Mouse (Mus musculus) hindbrain, postnatal 0 days (tissue): ENCODE results near the gene Kif26b. TPM values are rescaled to one million over a fixed set of nuclear protein-coding genes. Genes with fewer than 3 reads are reported as not detected.
A peak's percentile ranks its signal among the peaks of the same experiment; 100 is the strongest.

Experiments
- ATAC-seq: fragments of 200-750 bp; cut with Nextera tagmentation; 2 replicates; pipeline ENCODE4 v1.8.0; 2017; ENCODE audit warnings: mild to moderate bottlenecking, moderate TSS enrichment, moderate library complexity
- DNase-seq: peaks from one replicate; pipeline ENCODE4 v3.0.0-alpha.2; 2015; ENCODE audit warnings: low spot score
- H3K27ac ChIP-seq: fragments of 300-500 bp; sonication (generic); 2 replicates; pipeline ENCODE4 v1.5.1; 2014; ENCODE audit warnings: mild to moderate bottlenecking
- H3K27me3 ChIP-seq: fragments of 300-500 bp; sonication (generic); 2 replicates; pipeline ENCODE4 v1.6.1; 2014; ENCODE audit warnings: low read length, mixed read lengths; ENCODE audit not compliant: insufficient read depth
- H3K36me3 ChIP-seq: fragments of 300-500 bp; sonication (generic); 2 replicates; pipeline ENCODE4 v1.6.1; 2014; ENCODE audit warnings: low read length, mixed read lengths; ENCODE audit not compliant: insufficient read depth
- H3K4me1 ChIP-seq: fragments of 300-500 bp; sonication (generic); 2 replicates; pipeline ENCODE4 v1.6.1; 2014; ENCODE audit warnings: antibody characterized with exemption, low read length, mixed read lengths; ENCODE audit not compliant: insufficient read depth
- H3K4me2 ChIP-seq: fragments of 300-500 bp; sonication (generic); 2 replicates; pipeline ENCODE4 v1.6.1; 2014; ENCODE audit warnings: low read depth, mild to moderate bottlenecking, low read length, moderate library complexity, mixed read lengths
- H3K4me3 ChIP-seq: fragments of 300-500 bp; sonication (generic); 2 replicates; pipeline ENCODE4 v1.5.1; 2014; ENCODE audit warnings: low read length
- H3K9ac ChIP-seq: fragments of 300-500 bp; sonication (generic); replicated peaks from 2 replicates; pipeline ENCODE4 v1.6.1; 2014; ENCODE audit warnings: mild to moderate bottlenecking, low read length, moderate library complexity, mixed read lengths
- H3K9me3 ChIP-seq: fragments of 300-500 bp; sonication (generic); 2 replicates; pipeline ENCODE4 v1.6.1; 2016; ENCODE audit warnings: low read length, mixed read lengths
- CTCF ChIP-seq: IDR thresholded peaks from 2 replicates; pipeline ENCODE4 v1.5.1; 2016; ENCODE audit warnings: antibody characterized with exemption, control low read depth, low read depth
- WGBS: fragments of 180-500 bp; shearing (Covaris S2); extraction: QIAGEN DNeasy Blood & Tissue Kit; methylation state at CpG from one replicate; pipeline ENCODE4 v1.1.7; 2014; 5-methylcytosine and 5-hydroxymethylcytosine counted together
- polyA plus RNA-seq: library from polyadenylated mRNA; unstranded; fragments of >200 nt; fragmentation: Nextera tagmentation; extraction: Ambion mirVana; gene quantifications from 2 replicates; pipeline ENCODE4 v1.2.1, GENCODE M21; 2015
- total RNA-seq: library from RNA; depleted of rRNA; stranded (reverse); fragments of >200 nt; gene quantifications from 2 replicates; pipeline ENCODE4 v1.2.3, GENCODE M21; 2014

Gene Kif26b
- total and polyA plus RNA-seq, 2 experiments from 2014 or later: 5.8 to 59.7 TPM

DNA sequence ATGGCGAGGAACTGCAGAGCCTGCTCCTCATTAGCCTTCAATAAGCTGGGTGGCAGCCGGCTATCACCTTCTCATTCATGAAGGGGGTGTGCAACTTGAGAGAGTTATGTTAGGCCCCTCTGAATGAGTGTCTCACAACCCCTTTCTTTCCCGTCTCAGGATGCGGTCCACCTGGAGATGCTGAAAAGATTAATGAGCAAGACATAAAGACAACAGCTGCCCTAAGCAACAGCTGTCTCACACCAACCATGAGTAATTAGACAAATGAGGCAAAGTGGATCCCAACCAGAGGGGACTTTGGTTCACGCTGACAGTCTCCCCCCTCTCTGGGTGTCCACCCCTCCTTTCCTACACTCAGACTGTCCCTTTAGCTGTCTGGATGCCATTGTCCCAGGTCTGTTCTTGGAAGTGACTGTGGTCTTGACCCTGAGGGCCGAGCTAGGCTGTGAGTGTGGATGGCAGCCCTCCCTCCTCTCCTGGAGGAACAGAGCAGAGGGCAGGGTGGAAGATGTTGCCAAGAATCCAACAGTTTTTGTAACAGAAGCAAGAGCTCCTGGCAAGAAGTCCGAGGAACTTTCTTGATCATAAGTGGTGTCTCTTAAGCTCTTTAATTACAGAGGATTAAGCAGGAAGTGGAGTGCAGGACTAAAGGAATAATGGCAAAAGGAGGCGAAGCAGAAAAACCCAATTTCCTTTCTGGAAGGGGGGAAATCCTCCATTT, 331.9 kb downstream of the Kif26b start:
- Histone ChIP-seq H3K27me3 (no peaks in the 10 kb centered on the region), H3K4me1 (0 out of 2 replicates have a peak, but pooled peaks cover 3% of the 10 kb centered on the region), H3K4me3 (no peak overlapping the region), H3K4me2 (no peak overlapping the region), H3K27ac (no peak overlapping the region), H3K36me3 (no peaks in the 10 kb centered on the region), H3K9me3 (no peaks in the 10 kb centered on the region), H3K9ac (no peak overlapping the region)
- WGBS: 40% methylated on average over 8 of the region's 8 CpGs
- ATAC-seq: peak; percentile 30; the same call in 1 of the 2 replicates
- peak; percentile 19 for DNase-seq
- no peak for TF ChIP-seq CTCF

GRCm38 (mm10) chr1:178861392-178861762, 332.5 kb downstream of the Kif26b start:
- Histone ChIP-seq H3K4me3 (no peak overlapping the region), H3K9me3 (no peaks in the 10 kb centered on the region), H3K4me1 (0 out of 2 replicates have a peak, but pooled peaks cover 3% of the 10 kb centered on the region), H3K9ac (no peak overlapping the region), H3K4me2 (no peak overlapping the region), H3K36me3 (no peaks in the 10 kb centered on the region), H3K27ac (no peak overlapping the region), H3K27me3 (no peaks in the 10 kb centered on the region)
- TF ChIP-seq CTCF: no peak
- DNase-seq: peak; percentile 19
- WGBS: 59% methylated on average over 8 of the region's 8 CpGs
- no peak for ATAC-seq

DNA sequence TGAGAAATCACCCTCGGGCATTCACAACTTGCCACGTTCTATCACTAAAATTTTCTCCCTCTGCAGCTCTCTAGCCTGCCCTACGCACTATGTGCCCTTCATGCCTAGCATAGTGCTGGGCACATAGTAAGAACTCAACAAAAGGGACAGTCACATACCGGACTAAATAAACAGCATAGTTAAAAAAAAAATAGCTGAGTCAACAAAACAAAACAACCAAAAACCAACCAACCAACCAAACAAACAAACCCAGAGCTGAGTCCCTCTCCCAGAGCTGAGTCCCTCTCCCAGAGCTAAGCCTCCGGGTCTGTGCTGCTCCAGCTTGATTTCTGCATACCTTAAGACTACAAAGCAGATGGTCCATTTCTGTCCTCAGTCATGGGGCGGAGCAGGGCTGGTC, 334.8 kb downstream of the Kif26b start:
- Histone ChIP-seq H3K4me2 (no peak overlapping the region), H3K27ac (no peak overlapping the region), H3K4me1 (0 out of 2 replicates have a peak, but pooled peaks cover 3% of the 10 kb centered on the region), H3K36me3 (no peaks in the 10 kb centered on the region), H3K9ac (no peak overlapping the region), H3K9me3 (no peaks in the 10 kb centered on the region), H3K4me3 (no peak overlapping the region), H3K27me3 (no peaks in the 10 kb centered on the region)
- DNase-seq (no peak), ATAC-seq (no peak)
- 83% methylated on average over 6 of the region's 6 CpGs for WGBS
- no peak for TF ChIP-seq CTCF

GRCm38 (mm10) chr1:178864297-178864696, 335.4 kb downstream of the Kif26b start:
- Histone ChIP-seq H3K9me3 (no peaks in the 10 kb centered on the region), H3K27ac (no peak overlapping the region), H3K36me3 (no peaks in the 10 kb centered on the region), H3K9ac (no peak overlapping the region), H3K4me2 (no peak overlapping the region), H3K4me3 (no peak overlapping the region), H3K27me3 (no peaks in the 10 kb centered on the region), H3K4me1 (0 out of 2 replicates have a peak, but pooled peaks cover 3% of the 10 kb centered on the region)
- no peak for TF ChIP-seq CTCF
- DNase-seq (no peak), ATAC-seq (no peak)
- 68% methylated on average over 4 of the region's 4 CpGs for WGBS

DNA sequence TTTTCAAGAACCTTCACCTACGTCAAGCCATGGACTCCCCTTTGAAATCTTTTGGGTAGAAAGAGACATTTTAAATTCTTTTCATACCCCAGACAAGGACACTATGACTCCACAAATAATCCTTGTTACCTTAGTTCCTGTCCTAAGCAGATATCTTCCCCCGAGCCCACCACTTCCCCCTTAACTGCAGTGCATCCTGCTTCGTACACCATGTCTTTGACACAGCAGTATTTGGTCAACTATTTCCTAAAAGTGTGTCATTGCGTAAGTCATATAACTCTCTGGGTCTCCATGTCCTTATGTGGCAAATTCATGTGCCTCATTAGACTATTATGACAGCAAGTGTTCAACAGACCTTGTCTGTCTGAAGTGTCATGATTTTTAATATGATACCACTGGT, 337.8 kb downstream of the Kif26b start:
- H3K27ac ChIP-seq: no peak overlapping the region
- no peak overlapping the region for H3K4me2 ChIP-seq
- no peaks in the 10 kb centered on the region for H3K36me3 ChIP-seq
- H3K4me3 ChIP-seq: no peak overlapping the region
- TF ChIP-seq CTCF: no peak
- H3K9ac ChIP-seq: no peak overlapping the region
- ATAC-seq (no peak), DNase-seq (no peak)
- no peaks in the 10 kb centered on the region for H3K4me1 ChIP-seq
- no peaks in the 10 kb centered on the region for H3K9me3 ChIP-seq
- no peaks in the 10 kb centered on the region for H3K27me3 ChIP-seq
- 92% methylated on average over 4 of the region's 4 CpGs for WGBS

- no peak overlapping the region for H3K9ac ChIP-seq
- WGBS: 83% methylated on average over 3 of the region's 3 CpGs
- H3K36me3 ChIP-seq: peaks cover 6% of the 10 kb centered on the region; the same call in 1 of the 2 replicates
- DNase-seq (no peak), ATAC-seq (no peak)
- no peaks in the 10 kb centered on the region for H3K9me3 ChIP-seq
- no peak overlapping the region for H3K4me2 ChIP-seq
- no peak overlapping the region for H3K4me3 ChIP-seq
- no peaks in the 10 kb centered on the region for H3K27me3 ChIP-seq
- no peak for TF ChIP-seq CTCF
- no peaks in the 10 kb centered on the region for H3K4me1 ChIP-seq
- H3K27ac ChIP-seq: no peak overlapping the region
These were observed 342.1 kb downstream of the Kif26b start for GRCm38 (mm10) chr1:178871055-178871454.

DNA sequence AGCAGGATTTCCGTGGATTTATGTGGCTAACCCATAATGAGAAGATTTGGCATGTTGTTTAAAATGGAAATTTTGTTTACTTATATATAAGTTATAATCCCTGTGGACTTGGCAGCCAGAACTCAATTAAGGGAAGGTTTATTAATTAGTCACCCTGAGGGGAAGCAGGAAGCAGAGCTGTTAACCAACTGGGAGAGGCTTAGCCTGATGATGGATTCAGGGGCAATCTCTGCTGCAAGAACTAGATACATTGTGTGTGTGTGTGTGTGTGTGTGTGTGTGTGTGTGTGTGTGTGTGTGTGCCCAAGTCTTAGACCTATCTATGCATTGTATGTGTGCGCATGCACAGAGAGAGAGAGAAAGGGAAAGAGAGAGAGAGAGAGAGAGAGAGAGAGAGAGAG, 348.0 kb downstream of the Kif26b start:
- Histone ChIP-seq H3K27me3 (no peaks in the 10 kb centered on the region), H3K9me3 (no peaks in the 10 kb centered on the region), H3K27ac (no peak overlapping the region), H3K4me3 (no peak overlapping the region), H3K4me1 (no peaks in the 10 kb centered on the region), H3K36me3 (peaks cover 6% of the 10 kb centered on the region; the same call in 1 of the 2 replicates), H3K4me2 (no peak overlapping the region), H3K9ac (no peak overlapping the region)
- ATAC-seq (no peak), DNase-seq (no peak)
- 48% methylated on average over 2 of the region's 2 CpGs for WGBS
- TF ChIP-seq CTCF: no peak
